Mouse (Mus musculus) kidney, embryonic 16.5 days (tissue): ENCODE results near the gene Gm29797. TPM values are rescaled to one million over a fixed set of nuclear protein-coding genes. Genes with fewer than 3 reads are reported as not detected.

Experiments used
- ATAC-seq: fragments of 200-750 bp; cut with Nextera tagmentation; 2 replicates; pipeline ENCODE4 v1.8.0; 2017; ENCODE audit warnings: moderate TSS enrichment; ENCODE audit not compliant: low FRiP score, low TSS enrichment
- H3K27ac ChIP-seq: fragments of 300-500 bp; sonication (generic); 2 replicates; pipeline ENCODE4 v1.5.1; 2014; ENCODE audit warnings: low read length
- H3K27me3 ChIP-seq: fragments of 300-500 bp; sonication (generic); 2 replicates; pipeline ENCODE4 v1.6.1; 2014; ENCODE audit warnings: low read length, control low read depth, mixed read lengths; ENCODE audit not compliant: insufficient read depth
- H3K36me3 ChIP-seq: fragments of 300-500 bp; sonication (generic); 2 replicates; pipeline ENCODE4 v1.6.1; 2014; ENCODE audit warnings: low read length, control low read depth, mixed read lengths; ENCODE audit not compliant: insufficient read depth
- H3K4me1 ChIP-seq: fragments of 300-500 bp; sonication (generic); 2 replicates; pipeline ENCODE4 v1.6.1; 2014; ENCODE audit warnings: low read length, control low read depth, mixed read lengths; ENCODE audit not compliant: insufficient read depth
- H3K4me2 ChIP-seq: fragments of 300-500 bp; sonication (generic); replicated peaks from 2 replicates; pipeline ENCODE4 v1.6.1; 2014; ENCODE audit warnings: low read depth, low read length
- H3K4me3 ChIP-seq: fragments of 300-500 bp; sonication (generic); 2 replicates; pipeline ENCODE4 v1.5.1; 2014; ENCODE audit warnings: mild to moderate bottlenecking, low read length
- H3K9ac ChIP-seq: fragments of 300-500 bp; sonication (generic); replicated peaks from 2 replicates; pipeline ENCODE4 v1.6.1; 2014; ENCODE audit warnings: low read length
- H3K9me3 ChIP-seq: fragments of 300-500 bp; sonication (generic); 2 replicates; pipeline ENCODE4 v1.6.1; 2016; ENCODE audit warnings: low read length, control low read depth
- WGBS: fragments of 180-500 bp; shearing (Covaris S2); extraction: QIAGEN DNeasy Blood & Tissue Kit; methylation state at CpG from one replicate; pipeline ENCODE4 v1.1.7; 2014; 5-methylcytosine and 5-hydroxymethylcytosine counted together
- polyA plus RNA-seq: library from polyadenylated mRNA; unstranded; fragments of >200 nt; fragmentation: Nextera tagmentation; extraction: Ambion mirVana; gene quantifications from 2 replicates; pipeline ENCODE4 v1.2.1, GENCODE M21; 2015

Gm29797 gene
- polyA plus RNA-seq, 1 experiment from 2014 or later, result 0.21 TPM

DNA sequence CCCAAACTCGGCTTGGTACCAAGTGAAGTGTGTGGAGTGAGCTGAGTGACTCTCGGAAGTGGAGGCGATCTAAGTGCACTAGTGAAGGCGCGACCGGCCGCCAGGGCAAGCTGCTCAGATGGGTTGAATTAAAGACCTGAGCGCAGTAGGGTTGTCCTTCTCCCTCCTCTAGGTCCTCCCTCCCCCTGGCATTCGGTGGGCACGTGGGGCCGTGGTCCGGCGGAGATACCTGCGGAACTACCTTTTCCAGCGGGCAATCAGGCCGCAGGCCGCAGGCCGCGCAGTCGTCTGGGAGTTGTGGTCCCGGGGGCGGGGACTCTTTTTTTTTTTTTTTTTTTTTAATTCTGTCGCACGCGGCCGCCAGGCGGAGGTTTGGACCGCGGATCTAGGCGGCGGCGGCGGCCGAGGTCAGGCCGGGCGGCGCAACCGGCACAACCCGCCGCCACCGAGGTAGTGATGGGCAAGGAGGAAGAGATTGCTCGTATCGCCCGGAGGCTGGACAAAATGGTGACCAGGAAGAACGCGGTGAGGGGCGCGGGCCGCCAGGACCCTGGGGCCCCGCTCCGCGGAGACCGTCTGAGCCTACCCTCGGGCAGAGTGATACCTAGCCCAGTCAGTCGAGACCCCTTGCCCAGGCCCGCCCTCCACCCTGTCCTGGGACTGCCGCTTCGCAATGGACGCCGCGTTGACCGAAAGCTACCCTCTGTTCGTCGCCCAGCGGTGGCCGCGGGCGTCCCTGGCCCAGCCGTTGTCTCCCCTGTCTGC, 23.3 kb downstream of the Gm29797 start, which contains the start of gene Tcea2:
Gene Tcea2, plus strand, starts transcription at position 360 of the 765 bp plus-strand sequence.
- H3K9ac ChIP-seq, result peak within 1 kb of the TSS; percentile 84
- peak; percentile 58 for ATAC-seq
- under 1% methylated on average over 65 of the region's 69 CpGs for WGBS
- H3K27ac ChIP-seq, result peak within 1 kb of the TSS; percentile 77; the same call in 1 of the 2 replicates
- H3K4me2 ChIP-seq, result peak within 1 kb of the TSS; percentile 85
- peaks cover 23% of the 10 kb centered on the region for H3K4me1 ChIP-seq
- H3K27me3 ChIP-seq, result no peaks in the 10 kb centered on the region
- H3K4me3 ChIP-seq, result peak within 1 kb of the TSS; percentile 66
- H3K36me3 ChIP-seq, result no peaks in the 10 kb centered on the region
- no peaks in the 10 kb centered on the region for H3K9me3 ChIP-seq

DNA sequence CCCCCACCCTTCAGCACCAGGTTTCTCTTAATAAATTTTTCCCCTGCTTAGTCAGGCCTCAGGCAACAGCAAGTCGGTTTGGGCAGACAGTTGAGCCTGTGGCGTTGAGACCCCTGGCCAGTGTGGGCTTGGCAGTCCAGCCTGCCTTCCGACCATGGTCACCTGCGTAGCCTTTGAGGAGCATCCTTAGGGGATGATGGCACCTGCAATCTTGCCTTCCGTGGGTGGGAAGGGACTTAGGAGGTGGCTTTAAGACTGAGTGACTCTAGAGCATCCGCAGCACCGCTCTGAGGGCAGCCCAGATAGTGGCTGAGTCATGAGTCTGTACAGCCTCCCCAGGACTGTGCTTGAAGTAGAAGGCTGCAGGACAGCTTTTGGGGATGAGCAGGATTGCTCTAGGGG, 23.9 kb downstream of the Gm29797 start:
- 12% methylated on average over 7 of the region's 7 CpGs for WGBS
- peak; percentile 37 for ATAC-seq
- no peaks in the 10 kb centered on the region for H3K36me3 ChIP-seq
- no peak overlapping the region for H3K27ac ChIP-seq
- peaks cover 18% of the 10 kb centered on the region for H3K4me1 ChIP-seq
- no peaks in the 10 kb centered on the region for H3K9me3 ChIP-seq
- H3K27me3 ChIP-seq, result no peaks in the 10 kb centered on the region
- H3K9ac ChIP-seq, result peak overlapping the region; percentile 84
- peak overlapping the region; percentile 85 for H3K4me2 ChIP-seq
- peak overlapping the region; percentile 66 for H3K4me3 ChIP-seq

DNA sequence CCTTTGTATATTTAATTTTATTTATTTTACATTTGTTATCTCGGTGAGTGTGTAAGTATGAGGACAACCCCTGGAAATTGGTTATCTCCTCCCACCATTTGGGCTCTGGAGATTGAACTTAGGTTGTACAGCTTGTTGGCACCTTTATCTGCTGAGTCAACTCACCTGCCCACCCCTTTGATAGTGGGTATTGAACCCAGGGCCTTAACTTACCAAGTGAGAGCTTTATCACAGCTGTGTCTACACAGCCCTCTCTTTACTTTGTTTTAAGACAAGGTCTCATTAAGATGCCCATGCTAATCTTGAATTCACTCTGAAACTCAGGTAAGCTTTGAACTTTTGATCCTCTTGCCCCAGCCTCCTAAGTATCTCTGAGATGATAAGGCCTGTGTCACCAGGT, 25.1 kb downstream of the Gm29797 start:
- H3K27me3 ChIP-seq, result no peaks in the 10 kb centered on the region
- peaks cover 14% of the 10 kb centered on the region for H3K4me1 ChIP-seq
- H3K9me3 ChIP-seq, result no peaks in the 10 kb centered on the region
- 82% methylated on average over 1 of the region's 1 CpGs for WGBS
- no peak overlapping the region for H3K9ac ChIP-seq
- no peak for ATAC-seq
- H3K36me3 ChIP-seq, result peaks cover 7% of the 10 kb centered on the region; the same call in 1 of the 2 replicates
- no peak overlapping the region for H3K27ac ChIP-seq
- no peak overlapping the region for H3K4me2 ChIP-seq
- H3K4me3 ChIP-seq, result no peak overlapping the region

DNA sequence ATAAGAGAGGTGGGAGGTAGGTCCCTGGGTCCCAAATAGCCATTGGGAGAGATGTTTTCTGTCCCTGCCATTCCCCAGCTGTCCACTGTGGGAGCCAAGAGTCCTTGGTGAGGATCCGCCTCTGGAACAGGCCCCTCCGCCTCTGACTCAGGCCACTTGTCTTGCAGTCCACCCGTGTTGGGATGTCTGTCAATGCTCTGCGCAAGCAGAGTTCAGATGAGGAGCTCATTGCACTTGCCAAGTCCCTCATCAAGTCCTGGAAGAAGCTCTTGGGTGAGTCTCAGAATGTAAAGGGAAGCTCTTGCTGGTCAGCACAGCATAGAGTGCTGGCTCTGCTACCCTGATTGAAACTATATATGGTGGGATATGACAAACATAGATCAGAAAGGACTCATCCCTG, 26.5 kb downstream of the Gm29797 start:
- H3K9me3 ChIP-seq, result no peaks in the 10 kb centered on the region
- peaks cover 14% of the 10 kb centered on the region for H3K4me1 ChIP-seq
- 62% methylated on average over 4 of the region's 4 CpGs for WGBS
- no peaks in the 10 kb centered on the region for H3K27me3 ChIP-seq
- no peak overlapping the region for H3K4me3 ChIP-seq
- no peak overlapping the region for H3K9ac ChIP-seq
- no peak for ATAC-seq
- no peak overlapping the region for H3K4me2 ChIP-seq
- H3K27ac ChIP-seq, result no peak overlapping the region
- H3K36me3 ChIP-seq, result peaks cover 16% of the 10 kb centered on the region

DNA sequence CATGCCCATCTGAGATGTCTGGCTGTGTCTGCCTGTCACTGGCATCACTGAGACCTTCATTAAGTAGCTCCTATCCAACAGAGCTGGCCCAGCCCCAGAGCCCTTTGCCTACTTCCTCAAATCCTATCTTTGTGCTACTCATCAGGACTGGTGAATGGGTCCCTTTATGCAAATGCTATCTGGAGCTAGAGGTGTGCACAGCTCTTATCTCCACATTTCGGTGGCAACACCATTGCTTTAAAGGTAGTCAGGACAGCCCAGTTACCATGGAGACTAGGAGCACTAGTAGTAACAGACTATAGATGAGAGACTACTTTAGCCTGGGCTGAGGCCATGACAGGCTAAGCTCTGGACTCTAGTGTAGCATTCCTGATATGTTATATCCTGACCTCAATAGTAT, 27.9 kb downstream of the Gm29797 start:
- no peak overlapping the region for H3K4me2 ChIP-seq
- ATAC-seq, result no peak
- no peaks in the 10 kb centered on the region for H3K9me3 ChIP-seq
- H3K27me3 ChIP-seq, result no peaks in the 10 kb centered on the region
- H3K9ac ChIP-seq, result no peak overlapping the region
- WGBS, result 90% methylated on average over 1 of the region's 1 CpGs
- no peak overlapping the region for H3K27ac ChIP-seq
- peaks cover 9% of the 10 kb centered on the region for H3K4me1 ChIP-seq
- H3K4me3 ChIP-seq, result no peak overlapping the region
- peaks cover 27% of the 10 kb centered on the region for H3K36me3 ChIP-seq

DNA sequence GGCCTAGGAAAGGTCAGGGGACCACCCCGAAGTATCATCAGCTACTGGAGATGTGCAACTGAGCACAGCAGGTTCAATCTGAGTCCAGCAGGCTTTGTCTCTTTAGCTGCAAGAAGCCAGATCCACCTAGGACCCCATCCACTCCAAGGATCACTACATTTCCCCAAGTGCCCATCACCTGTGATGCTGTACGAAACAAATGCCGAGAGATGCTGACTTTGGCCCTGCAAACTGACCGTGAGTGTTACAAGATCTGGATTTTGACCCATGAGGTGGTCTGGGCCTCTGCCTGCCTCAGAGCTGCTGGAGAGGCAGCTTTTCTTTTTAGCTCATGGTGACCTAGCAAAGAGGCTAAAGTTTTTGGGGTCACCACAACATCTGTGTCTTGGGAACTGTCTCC, 28.9 kb downstream of the Gm29797 start:
- no peaks in the 10 kb centered on the region for H3K9me3 ChIP-seq
- no peak overlapping the region for H3K4me3 ChIP-seq
- H3K9ac ChIP-seq, result no peak overlapping the region
- H3K27ac ChIP-seq, result no peak overlapping the region
- no peaks in the 10 kb centered on the region for H3K27me3 ChIP-seq
- H3K4me2 ChIP-seq, result no peak overlapping the region
- H3K4me1 ChIP-seq, result peaks cover 7% of the 10 kb centered on the region
- peaks cover 27% of the 10 kb centered on the region for H3K36me3 ChIP-seq
- WGBS, result 87% methylated on average over 4 of the region's 4 CpGs
- ATAC-seq, result no peak

DNA sequence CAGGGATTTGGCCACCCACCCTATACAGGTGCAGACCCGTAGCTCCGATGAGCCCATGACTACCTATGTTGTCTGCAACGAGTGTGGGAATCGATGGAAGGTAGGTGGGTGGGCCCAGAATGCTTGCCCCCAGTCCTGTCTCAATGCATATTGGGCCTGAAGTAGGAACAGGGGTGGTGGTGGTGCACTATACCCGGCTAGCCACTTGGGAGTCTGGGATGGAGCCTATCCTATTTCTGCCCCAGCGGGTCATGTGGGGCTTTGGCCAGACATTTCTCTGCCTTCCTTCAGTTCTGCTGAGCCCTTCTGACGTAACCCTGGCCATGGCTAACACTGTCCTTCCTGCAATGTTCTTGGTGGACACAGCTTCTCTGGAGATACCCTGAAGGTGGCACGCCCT, 30.8 kb downstream of the Gm29797 start:
- Histone ChIP-seq H3K4me1 (peaks cover 4% of the 10 kb centered on the region), H3K27me3 (no peaks in the 10 kb centered on the region), H3K36me3 (peaks cover 27% of the 10 kb centered on the region), H3K4me3 (no peak overlapping the region), H3K9me3 (no peaks in the 10 kb centered on the region), H3K27ac (no peak overlapping the region), H3K9ac (no peak overlapping the region), H3K4me2 (no peak overlapping the region)
- 93% methylated on average over 8 of the region's 8 CpGs for WGBS
- ATAC-seq, result no peak

DNA sequence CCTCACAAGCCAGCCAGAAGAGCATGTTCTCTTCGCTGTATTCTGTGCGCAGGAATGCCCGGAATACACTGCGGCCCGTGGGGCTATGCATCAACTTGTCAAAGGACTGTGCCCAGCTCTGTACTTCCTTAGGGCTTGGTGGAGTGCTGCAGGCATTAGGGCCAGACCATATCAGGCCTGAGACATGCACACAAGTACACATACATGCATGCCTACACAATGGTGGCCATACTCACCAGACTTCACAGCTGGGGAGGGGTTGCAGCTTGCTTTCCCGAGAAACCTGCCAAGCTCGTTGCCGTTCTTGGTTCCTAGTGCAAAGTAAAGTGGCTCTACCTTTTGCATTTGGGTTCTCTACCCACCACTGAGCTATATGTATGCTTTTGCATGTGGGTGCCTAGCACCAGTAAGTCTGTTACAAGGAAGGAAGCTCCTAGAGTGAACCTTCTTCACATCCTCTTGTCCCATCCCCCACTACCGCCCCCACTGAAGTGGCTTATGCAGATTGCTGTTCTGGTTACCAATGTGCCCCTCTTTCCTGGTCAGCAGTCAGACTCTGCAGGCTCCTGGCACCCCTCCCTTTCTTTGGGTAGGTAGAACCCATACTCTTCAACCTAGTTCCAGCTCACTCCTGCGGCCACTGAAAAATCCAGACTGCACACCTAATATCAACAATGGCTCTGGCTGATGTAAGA, 32.8 kb downstream of the Gm29797 start:
- no peak overlapping the region for H3K4me3 ChIP-seq
- peaks cover 15% of the 10 kb centered on the region for H3K4me1 ChIP-seq
- no peak overlapping the region for H3K27ac ChIP-seq
- H3K36me3 ChIP-seq, result peaks cover 27% of the 10 kb centered on the region
- no peaks in the 10 kb centered on the region for H3K27me3 ChIP-seq
- no peak overlapping the region for H3K9ac ChIP-seq
- no peak for ATAC-seq
- H3K4me2 ChIP-seq, result no peak overlapping the region
- WGBS, result 92% methylated on average over 10 of the region's 10 CpGs
- H3K9me3 ChIP-seq, result no peaks in the 10 kb centered on the region

DNA sequence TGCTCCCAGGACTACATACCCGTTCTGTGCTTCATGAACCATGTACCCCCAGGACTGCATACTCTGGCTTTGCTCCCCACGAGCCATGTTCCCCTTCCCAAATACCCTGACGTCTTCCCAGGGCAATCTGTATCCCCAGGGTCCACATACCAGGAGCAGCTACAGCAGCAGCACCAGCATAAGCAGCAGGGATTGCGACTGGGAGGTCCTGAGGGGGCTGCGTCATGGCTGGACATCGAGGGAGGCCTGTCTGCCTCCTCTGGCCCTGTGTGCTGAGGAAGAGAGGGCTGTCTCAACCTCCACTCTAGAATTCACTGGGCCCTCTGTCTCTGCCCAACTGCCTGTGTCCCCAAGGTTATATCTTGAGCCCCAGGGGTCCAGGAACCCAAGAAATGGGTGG, 34.2 kb downstream of the Gm29797 start:
- 88% methylated on average over 6 of the region's 6 CpGs for WGBS
- H3K27me3 ChIP-seq, result no peaks in the 10 kb centered on the region
- H3K4me2 ChIP-seq, result no peak overlapping the region
- no peak for ATAC-seq
- no peak overlapping the region for H3K4me3 ChIP-seq
- H3K27ac ChIP-seq, result no peak overlapping the region
- peaks cover 27% of the 10 kb centered on the region for H3K36me3 ChIP-seq
- H3K9me3 ChIP-seq, result no peaks in the 10 kb centered on the region
- peaks cover 15% of the 10 kb centered on the region for H3K4me1 ChIP-seq
- H3K9ac ChIP-seq, result no peak overlapping the region

DNA sequence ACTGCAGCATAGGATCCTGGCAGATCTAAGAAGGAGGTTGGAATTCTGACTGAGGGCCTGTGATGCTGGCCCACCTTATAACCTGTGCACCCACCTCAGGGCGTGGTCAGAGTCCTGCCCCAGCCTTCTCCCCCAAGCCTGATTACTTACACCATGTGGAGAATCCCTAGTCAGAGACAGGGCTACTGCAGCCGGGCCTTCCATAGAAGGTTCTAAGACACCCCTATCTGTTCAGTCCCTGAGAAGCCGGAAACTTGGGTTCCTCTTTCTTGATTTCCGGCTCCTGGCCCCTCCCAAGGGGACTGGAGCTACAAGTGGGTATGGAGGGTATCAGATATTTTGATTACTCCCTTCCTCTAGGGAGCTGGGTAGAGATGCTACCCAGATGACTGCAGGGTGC, 34.7 kb downstream of the Gm29797 start:
- Histone ChIP-seq H3K9me3 (no peaks in the 10 kb centered on the region), H3K27me3 (no peaks in the 10 kb centered on the region), H3K4me1 (peaks cover 15% of the 10 kb centered on the region), H3K9ac (no peak overlapping the region), H3K27ac (no peak overlapping the region), H3K4me2 (no peak overlapping the region), H3K4me3 (no peak overlapping the region), H3K36me3 (peaks cover 24% of the 10 kb centered on the region)
- 82% methylated on average over 4 of the region's 4 CpGs for WGBS
- ATAC-seq, result no peak
